Mouse (Mus musculus): ENCODE data around the gene Sipa1l3. TPM values are rescaled to one million over a fixed set of nuclear protein-coding genes. Genes with fewer than 3 reads are reported as not detected.
A peak's percentile ranks its signal among the peaks of the same experiment; 100 is the strongest.

The Sipa1l3 gene
- polyA plus RNA-seq, 1 experiment, result 30.3 TPM

DNA sequence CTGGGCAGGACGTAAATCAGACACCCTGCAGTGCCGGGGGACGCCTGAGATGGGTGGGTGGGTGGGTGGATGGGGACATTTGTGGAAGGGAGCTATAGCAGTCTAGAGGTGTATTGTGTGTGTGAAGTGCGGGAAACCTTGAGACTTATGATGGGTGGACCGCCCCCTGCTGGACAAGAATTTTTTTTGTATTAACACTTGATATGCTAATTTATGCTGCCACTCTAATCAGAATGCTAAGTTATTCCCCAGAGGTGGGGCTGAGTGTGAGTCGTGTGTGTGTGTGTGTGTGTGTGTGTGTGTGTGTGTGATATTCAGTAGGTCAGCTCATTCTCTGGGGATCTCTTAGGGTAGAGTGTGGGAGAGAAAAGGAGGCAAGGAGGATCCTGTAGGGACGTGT is 211.8 kb downstream of the Sipa1l3 start:
- no peak overlapping the region for H3K4me3 ChIP-seq (ENCODE audit: extremely low read depth, insufficient read depth, insufficient read length)
- peaks cover 24% of the 10 kb centered on the region for H3K27me3 ChIP-seq (ENCODE audit: control insufficient read depth, insufficient read depth, low read length)
- no peaks in the 10 kb centered on the region for H3K36me3 ChIP-seq (ENCODE audit: control insufficient read depth, insufficient read depth, low read length)
- peaks cover 10% of the 10 kb centered on the region for H3K4me1 ChIP-seq (ENCODE audit: control insufficient read depth, insufficient read depth, insufficient read length)
- DNase-seq (ENCODE audit: low read depth in 1 of 2, low spot score in 2 of 2), result no peak
- TF ChIP-seq CTCF (IDR thresholded peaks at IDR 0.05; ENCODE audit: extremely low read depth, insufficient read depth, insufficient read length, insufficient replicate concordance) (no peak), POLR2A (IDR thresholded peaks at IDR 0.05; ENCODE audit: low read depth, low read length) (no peak)
- no peak overlapping the region for H3K27ac ChIP-seq (ENCODE audit: insufficient read depth, low read length)
- 36% methylated on average over 7 of the region's 7 CpGs for WGBS

- WGBS, result 82% methylated on average over 7 of the region's 7 CpGs
- Histone ChIP-seq H3K36me3 (ENCODE audit: control insufficient read depth, insufficient read depth, low read length) (no peaks in the 10 kb centered on the region), H3K27me3 (ENCODE audit: control insufficient read depth, insufficient read depth, low read length) (peaks cover 24% of the 10 kb centered on the region), H3K4me3 (ENCODE audit: extremely low read depth, insufficient read depth, insufficient read length) (no peak overlapping the region), H3K4me1 (ENCODE audit: control insufficient read depth, insufficient read depth, insufficient read length) (peaks cover 10% of the 10 kb centered on the region), H3K27ac (ENCODE audit: insufficient read depth, low read length) (no peak overlapping the region)
- no peak for TF ChIP-seq CTCF (IDR thresholded peaks at IDR 0.05; ENCODE audit: extremely low read depth, insufficient read depth, insufficient read length, insufficient replicate concordance)
- TF ChIP-seq POLR2A (IDR thresholded peaks at IDR 0.05; ENCODE audit: low read depth, low read length), result no peak
- no peak for DNase-seq (ENCODE audit: low read depth in 1 of 2, low spot score in 2 of 2)
Observed at GRCm38 (mm10) chr7:29306108-29306507, 212.3 kb downstream of the Sipa1l3 start.

GRCm38 (mm10) chr7:29305263-29305988 is 213.0 kb downstream of the Sipa1l3 start:
- H3K27me3 ChIP-seq (ENCODE audit: control insufficient read depth, insufficient read depth, low read length), result peaks cover 24% of the 10 kb centered on the region
- WGBS, result 63% methylated on average over 9 of the region's 9 CpGs
- H3K36me3 ChIP-seq (ENCODE audit: control insufficient read depth, insufficient read depth, low read length), result no peaks in the 10 kb centered on the region
- peaks cover 10% of the 10 kb centered on the region for H3K4me1 ChIP-seq (ENCODE audit: control insufficient read depth, insufficient read depth, insufficient read length)
- no peak overlapping the region for H3K27ac ChIP-seq (ENCODE audit: insufficient read depth, low read length)
- no peak for DNase-seq (ENCODE audit: low read depth in 1 of 2, low spot score in 2 of 2)
- TF ChIP-seq POLR2A (IDR thresholded peaks at IDR 0.05; ENCODE audit: low read depth, low read length), result no peak
- TF ChIP-seq CTCF (IDR thresholded peaks at IDR 0.05; ENCODE audit: extremely low read depth, insufficient read depth, insufficient read length, insufficient replicate concordance), result no peak
- H3K4me3 ChIP-seq (ENCODE audit: extremely low read depth, insufficient read depth, insufficient read length), result no peak overlapping the region

GRCm38 (mm10) chr7:29304463-29305262 is 213.8 kb downstream of the Sipa1l3 start:
- 5% methylated on average over 48 of the region's 48 CpGs for WGBS
- peaks cover 10% of the 10 kb centered on the region for H3K4me1 ChIP-seq (ENCODE audit: control insufficient read depth, insufficient read depth, insufficient read length)
- H3K4me3 ChIP-seq (ENCODE audit: extremely low read depth, insufficient read depth, insufficient read length), result no peak overlapping the region
- TF ChIP-seq POLR2A (IDR thresholded peaks at IDR 0.05; ENCODE audit: low read depth, low read length), result no peak
- TF ChIP-seq CTCF (IDR thresholded peaks at IDR 0.05; ENCODE audit: extremely low read depth, insufficient read depth, insufficient read length, insufficient replicate concordance), result no peak
- no peak for DNase-seq (ENCODE audit: low read depth in 1 of 2, low spot score in 2 of 2)
- H3K27ac ChIP-seq (ENCODE audit: insufficient read depth, low read length), result no peak overlapping the region
- H3K27me3 ChIP-seq (ENCODE audit: control insufficient read depth, insufficient read depth, low read length), result peaks cover 24% of the 10 kb centered on the region
- no peaks in the 10 kb centered on the region for H3K36me3 ChIP-seq (ENCODE audit: control insufficient read depth, insufficient read depth, low read length)

DNA sequence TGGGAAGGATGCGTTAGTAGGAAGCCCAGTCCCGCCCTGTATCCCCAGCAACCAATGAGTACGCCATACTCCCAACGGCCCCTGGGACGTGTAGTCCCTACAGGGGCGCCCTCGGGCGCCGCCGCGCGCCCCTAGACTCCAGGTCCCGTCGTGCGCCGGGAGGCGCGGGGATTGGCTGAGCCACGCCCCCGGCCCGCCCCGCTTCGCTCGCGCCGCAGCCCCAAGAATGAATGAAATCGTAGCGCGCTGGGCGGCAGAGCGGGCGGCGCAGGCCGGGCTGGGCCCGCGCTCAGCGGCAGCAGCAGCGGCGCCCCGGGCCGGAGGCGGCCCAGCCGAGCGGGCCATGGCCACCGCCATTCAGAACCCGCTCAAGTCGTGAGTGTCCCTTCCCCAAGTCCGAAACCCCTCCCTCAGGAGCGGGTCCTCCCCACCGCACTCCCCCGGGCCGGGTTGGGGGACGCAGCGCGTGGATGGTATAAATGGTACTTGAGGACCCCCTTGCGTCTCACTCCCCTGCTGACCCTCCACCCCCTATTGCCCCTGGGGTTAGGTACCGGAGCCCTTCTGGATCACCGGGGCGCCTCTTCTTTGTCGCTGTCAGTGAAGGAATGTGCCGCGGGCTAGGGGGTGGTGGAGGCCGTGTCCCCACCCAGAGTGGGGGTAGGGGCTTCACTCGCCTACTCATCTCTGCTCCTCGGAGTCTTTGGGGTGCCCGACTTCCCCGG is 214.5 kb downstream of the Sipa1l3 start, which contains the start of gene Dpf1:
Dpf1 (plus strand) TSS at position 214 of the 725 bp plus-strand sequence.
- no peak for DNase-seq (ENCODE audit: low read depth in 1 of 2, low spot score in 2 of 2)
- 0 out of 2 replicates have a peak within 1 kb of the TSS, but pooled peaks have one; percentile 4 for H3K4me3 ChIP-seq (ENCODE audit: extremely low read depth, insufficient read depth, insufficient read length)
- no peak within 1 kb of the TSS for H3K27ac ChIP-seq (ENCODE audit: insufficient read depth, low read length)
- no peaks in the 10 kb centered on the region for H3K36me3 ChIP-seq (ENCODE audit: control insufficient read depth, insufficient read depth, low read length)
- H3K4me1 ChIP-seq (ENCODE audit: control insufficient read depth, insufficient read depth, insufficient read length), result peaks cover 7% of the 10 kb centered on the region
- WGBS, result 1% methylated on average over 67 of the region's 67 CpGs
- TF ChIP-seq POLR2A (IDR thresholded peaks at IDR 0.05; ENCODE audit: low read depth, low read length) (no peak), CTCF (IDR thresholded peaks at IDR 0.05; ENCODE audit: extremely low read depth, insufficient read depth, insufficient read length, insufficient replicate concordance) (no peak)
- H3K27me3 ChIP-seq (ENCODE audit: control insufficient read depth, insufficient read depth, low read length), result peaks cover 22% of the 10 kb centered on the region

GRCm38 (mm10) chr7:29302641-29303040 is 215.8 kb downstream of the Sipa1l3 start:
- Histone ChIP-seq H3K4me1 (ENCODE audit: control insufficient read depth, insufficient read depth, insufficient read length) (peaks cover 5% of the 10 kb centered on the region), H3K27ac (ENCODE audit: insufficient read depth, low read length) (no peak overlapping the region), H3K36me3 (ENCODE audit: control insufficient read depth, insufficient read depth, low read length) (no peaks in the 10 kb centered on the region), H3K27me3 (ENCODE audit: control insufficient read depth, insufficient read depth, low read length) (peaks cover 18% of the 10 kb centered on the region), H3K4me3 (ENCODE audit: extremely low read depth, insufficient read depth, insufficient read length) (no peak overlapping the region)
- 69% methylated on average over 7 of the region's 7 CpGs for WGBS
- no peak for TF ChIP-seq POLR2A (IDR thresholded peaks at IDR 0.05; ENCODE audit: low read depth, low read length)
- no peak for TF ChIP-seq CTCF (IDR thresholded peaks at IDR 0.05; ENCODE audit: extremely low read depth, insufficient read depth, insufficient read length, insufficient replicate concordance)
- no peak for DNase-seq (ENCODE audit: low read depth in 1 of 2, low spot score in 2 of 2)

All from spleen, adult 2 months (tissue).